Mouse (Mus musculus) kidney, postnatal 4 days (tissue): Measurements from ENCODE around the gene Olfr384.
"Not testable (repeated sequence)": the region's sequence is repeated elsewhere in the genome, so short reads cannot be mapped to it uniquely, and the experiment has no call there.

Experiments
- DNase-seq, 2 experiments: peaks; one replicate each; pipeline ENCODE4 v3.0.0; 2021; ENCODE audit warnings: mixed read lengths in 2 of 2

Gene Olfr384

DNA sequence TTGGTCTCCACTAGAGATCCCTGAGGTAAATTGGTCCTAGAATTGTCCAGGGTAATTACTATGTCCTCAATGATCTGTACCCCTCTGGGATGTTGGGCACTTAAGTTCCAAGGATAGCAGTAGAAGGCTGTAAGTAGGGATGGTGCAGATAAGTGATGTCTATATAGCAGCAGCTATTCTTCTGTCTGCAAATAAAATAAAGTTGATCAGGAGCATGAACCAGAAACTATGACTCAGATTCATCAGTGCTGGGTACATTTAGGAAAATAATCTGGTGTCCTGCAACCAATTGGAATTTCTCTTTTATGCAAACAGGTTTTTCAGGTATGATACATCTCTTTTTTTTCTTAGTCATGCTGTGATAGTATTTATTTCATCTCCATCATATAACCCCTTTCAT is at the start of gene Olfr384:
Gene Olfr384 (plus strand): TSS at position 301 of the 400 bp plus-strand sequence.
- DNase-seq: no peak

DNA sequence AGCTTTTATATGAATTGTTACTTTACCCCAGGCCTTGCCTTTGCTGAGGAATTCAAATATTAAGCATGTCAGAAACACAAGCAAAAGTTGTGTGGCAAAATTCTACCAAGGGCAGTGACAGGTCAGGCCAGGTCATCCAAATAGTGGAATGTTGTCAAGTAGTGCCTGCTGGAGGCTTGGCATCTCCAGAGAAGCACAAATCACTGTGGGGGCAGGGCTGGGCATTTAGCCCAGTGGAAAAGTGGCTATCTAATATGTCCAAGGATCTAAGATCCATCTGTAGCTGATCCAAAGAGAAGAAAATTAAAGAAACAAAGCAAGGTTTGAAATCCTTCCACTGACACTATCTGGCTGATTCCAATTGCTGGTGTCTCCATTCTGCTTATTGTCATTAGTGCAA is 18.5 kb upstream of the Olfr384 start:
- DNase-seq: no peak

DNA sequence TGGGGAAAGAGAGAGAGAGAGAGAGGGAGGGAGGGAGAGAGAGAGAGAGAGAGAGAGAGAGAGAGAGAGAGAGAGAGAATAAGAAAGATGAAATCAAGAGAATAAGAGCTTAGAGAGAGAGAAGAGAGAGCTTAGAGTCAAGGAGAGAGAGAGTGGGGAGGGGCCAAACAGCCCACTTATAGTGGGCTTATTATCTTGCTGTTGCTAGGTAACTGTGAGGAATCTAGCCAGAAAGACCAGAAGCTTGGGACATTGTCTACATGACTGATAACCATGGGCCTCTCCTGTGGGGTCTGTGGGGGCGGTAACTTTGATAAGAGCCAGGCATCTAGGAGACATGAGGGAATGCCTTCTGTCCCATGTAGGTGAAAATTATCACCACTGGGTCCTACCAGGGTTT is 15.2 kb upstream of the Olfr384 start:
- DNase-seq: not testable (repeated sequence)

DNA sequence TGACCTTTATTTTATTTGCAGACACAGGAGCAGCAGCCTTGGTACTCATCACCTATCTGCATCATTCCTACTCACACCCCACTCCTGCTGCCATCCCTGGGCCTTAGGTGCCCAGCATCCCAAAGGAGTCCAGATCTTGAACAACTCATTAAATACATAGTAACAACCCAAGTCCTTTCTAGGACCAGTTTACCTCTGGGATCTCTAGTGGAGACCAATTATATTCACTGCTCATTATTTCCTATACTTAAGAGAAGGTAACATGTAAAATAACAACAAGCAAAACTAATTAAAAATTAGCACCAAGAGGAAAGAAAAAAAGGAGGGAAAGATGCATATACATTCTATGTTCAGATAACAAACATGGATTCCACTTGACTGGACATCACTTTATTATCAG is 5.5 kb upstream of the Olfr384 start, which contains the start of gene Olfr385:
Gene Olfr385 (minus strand): TSS at position 101 of the 400 bp plus-strand sequence.
- DNase-seq: no peak
